Mouse (Mus musculus): ENCODE results near the gene Vdac2. TPM values are rescaled to one million over a fixed set of nuclear protein-coding genes. Genes with fewer than 3 reads are reported as not detected.
A peak's percentile ranks its signal among the peaks of the same experiment; 100 is the strongest.

Gene Vdac2
- polyA plus RNA-seq, 1 experiment from 2014 or later: 240 TPM

- H3K4me1 ChIP-seq: no peaks in the 10 kb centered on the region
- H3K4me2 ChIP-seq (replicated peaks): no peak overlapping the region
- H3K9me3 ChIP-seq: no peaks in the 10 kb centered on the region
- H3K36me3 ChIP-seq: no peaks in the 10 kb centered on the region
- no peak overlapping the region for H3K4me3 ChIP-seq
- H3K27ac ChIP-seq: no peak overlapping the region
- H3K9ac ChIP-seq: no peak overlapping the region
- ATAC-seq (ENCODE audit: insufficient number of reproducible peaks, insufficient read depth, low FRiP score, low TSS enrichment): 0 out of 2 replicates have a peak, but pooled peaks have one; percentile 24
- H3K27me3 ChIP-seq: no peaks in the 10 kb centered on the region
- 91% methylated on average over 4 of the region's 4 CpGs for WGBS
Measured at GRCm38 (mm10) chr14:21820880-21821505, 4.0 kb upstream of the Vdac2 start.

GRCm38 (mm10) chr14:21822307-21822706 is 2.7 kb upstream of the Vdac2 start:
- ATAC-seq (ENCODE audit: insufficient number of reproducible peaks, insufficient read depth, low FRiP score, low TSS enrichment): no peak
- H3K27me3 ChIP-seq: no peaks in the 10 kb centered on the region
- no peak overlapping the region for H3K9ac ChIP-seq
- H3K4me1 ChIP-seq: 0 out of 2 replicates have a peak, but pooled peaks cover 3% of the 10 kb centered on the region
- no peaks in the 10 kb centered on the region for H3K9me3 ChIP-seq
- no peak overlapping the region for H3K4me3 ChIP-seq
- H3K4me2 ChIP-seq (replicated peaks): no peak overlapping the region
- no peak overlapping the region for H3K27ac ChIP-seq
- WGBS: 74% methylated on average over 7 of the region's 7 CpGs
- no peaks in the 10 kb centered on the region for H3K36me3 ChIP-seq

GRCm38 (mm10) chr14:21822795-21823374 is 2.2 kb upstream of the Vdac2 start:
- no peak for ATAC-seq (ENCODE audit: insufficient number of reproducible peaks, insufficient read depth, low FRiP score, low TSS enrichment)
- H3K9me3 ChIP-seq: no peaks in the 10 kb centered on the region

GRCm38 (mm10) chr14:21823897-21824296 is 1.1 kb upstream of the Vdac2 start:
- Histone ChIP-seq H3K9ac (no peak overlapping the region), H3K4me2 (replicated peaks) (no peak overlapping the region), H3K4me1 (0 out of 2 replicates have a peak, but pooled peaks cover 3% of the 10 kb centered on the region), H3K9me3 (no peaks in the 10 kb centered on the region), H3K27ac (0 out of 2 replicates have a peak overlapping the region, but pooled peaks have one; percentile 19), H3K27me3 (no peaks in the 10 kb centered on the region), H3K36me3 (no peaks in the 10 kb centered on the region), H3K4me3 (no peak overlapping the region)
- ATAC-seq (ENCODE audit: insufficient number of reproducible peaks, insufficient read depth, low FRiP score, low TSS enrichment): no peak
- 78% methylated on average over 7 of the region's 7 CpGs for WGBS

More at GRCm38 (mm10) chr14:21822795-21823374, 2.2 kb upstream of the Vdac2 start:
- whole genome bisulfite sequencing: 67% methylated on average over 7 of the region's 7 CpGs
- Histone ChIP-seq H3K4me3 (no peak overlapping the region), H3K9ac (no peak overlapping the region), H3K27ac (no peak overlapping the region), H3K27me3 (no peaks in the 10 kb centered on the region), H3K36me3 (no peaks in the 10 kb centered on the region), H3K4me1 (0 out of 2 replicates have a peak, but pooled peaks cover 3% of the 10 kb centered on the region), H3K4me2 (replicated peaks) (no peak overlapping the region)

GRCm38 (mm10) chr14:21825786-21826491 is 901 bp downstream of the Vdac2 start:
- Histone ChIP-seq H3K9me3 (no peaks in the 10 kb centered on the region), H3K36me3 (no peaks in the 10 kb centered on the region), H3K4me1 (0 out of 2 replicates have a peak, but pooled peaks cover 3% of the 10 kb centered on the region), H3K9ac (no peak overlapping the region), H3K27ac (no peak overlapping the region), H3K4me2 (replicated peaks) (no peak overlapping the region), H3K27me3 (no peaks in the 10 kb centered on the region), H3K4me3 (no peak overlapping the region)
- ATAC-seq (ENCODE audit: insufficient number of reproducible peaks, insufficient read depth, low FRiP score, low TSS enrichment): no peak
- WGBS: 90% methylated on average over 9 of the region's 9 CpGs

GRCm38 (mm10) chr14:21830876-21831767 is 6.1 kb downstream of the Vdac2 start:
- ATAC-seq (ENCODE audit: insufficient number of reproducible peaks, insufficient read depth, low FRiP score, low TSS enrichment): peak; percentile 96
- WGBS: under 1% methylated on average over 73 of the region's 73 CpGs
- Histone ChIP-seq H3K9ac (peak overlapping the region; percentile 90), H3K36me3 (peaks cover 25% of the 10 kb centered on the region), H3K27ac (peak overlapping the region; percentile 89), H3K4me3 (peak overlapping the region; percentile 90), H3K27me3 (no peaks in the 10 kb centered on the region), H3K9me3 (no peaks in the 10 kb centered on the region), H3K4me1 (peaks cover 21% of the 10 kb centered on the region), H3K4me2 (replicated peaks) (peak overlapping the region; percentile 87)

GRCm38 (mm10) chr14:21831830-21832403 is 6.9 kb downstream of the Vdac2 start:
- ATAC-seq (ENCODE audit: insufficient number of reproducible peaks, insufficient read depth, low FRiP score, low TSS enrichment): peak; percentile 0; the same call in 1 of the 2 replicates

GRCm38 (mm10) chr14:21838336-21839017 is 13.4 kb downstream of the Vdac2 start:
- Histone ChIP-seq H3K4me1 (peaks cover 4% of the 10 kb centered on the region), H3K4me3 (no peak overlapping the region), H3K4me2 (replicated peaks) (no peak overlapping the region), H3K27ac (no peak overlapping the region), H3K27me3 (no peaks in the 10 kb centered on the region), H3K9me3 (no peaks in the 10 kb centered on the region), H3K36me3 (peaks cover 90% of the 10 kb centered on the region), H3K9ac (no peak overlapping the region)
- ATAC-seq (ENCODE audit: insufficient number of reproducible peaks, insufficient read depth, low FRiP score, low TSS enrichment): no peak
- 88% methylated on average over 8 of the region's 8 CpGs for WGBS

More at GRCm38 (mm10) chr14:21831830-21832403, 6.9 kb downstream of the Vdac2 start:
- no peaks in the 10 kb centered on the region for H3K27me3 ChIP-seq
- peaks cover 18% of the 10 kb centered on the region for H3K4me1 ChIP-seq
- peak overlapping the region; percentile 90 for H3K4me3 ChIP-seq
- WGBS: under 1% methylated on average over 28 of the region's 28 CpGs
- H3K27ac ChIP-seq: peak overlapping the region; percentile 89
- H3K9me3 ChIP-seq: no peaks in the 10 kb centered on the region
- H3K9ac ChIP-seq: peak overlapping the region; percentile 90
- H3K4me2 ChIP-seq (replicated peaks): peak overlapping the region; percentile 87
- H3K36me3 ChIP-seq: peaks cover 30% of the 10 kb centered on the region

GRCm38 (mm10) chr14:21841819-21842592 is 17.0 kb downstream of the Vdac2 start:
- Histone ChIP-seq H3K27ac (no peak overlapping the region), H3K36me3 (peaks cover 90% of the 10 kb centered on the region), H3K27me3 (no peaks in the 10 kb centered on the region), H3K4me2 (replicated peaks) (no peak overlapping the region), H3K4me1 (peaks cover 4% of the 10 kb centered on the region; the same call in 1 of the 2 replicates), H3K9me3 (no peaks in the 10 kb centered on the region), H3K4me3 (no peak overlapping the region), H3K9ac (no peak overlapping the region)
- 93% methylated on average over 5 of the region's 5 CpGs for WGBS
- ATAC-seq (ENCODE audit: insufficient number of reproducible peaks, insufficient read depth, low FRiP score, low TSS enrichment): no peak

- Histone ChIP-seq H3K27me3 (no peaks in the 10 kb centered on the region), H3K9ac (no peak overlapping the region), H3K9me3 (no peaks in the 10 kb centered on the region), H3K4me3 (no peak overlapping the region), H3K27ac (no peak overlapping the region), H3K36me3 (peaks cover 77% of the 10 kb centered on the region), H3K4me1 (peaks cover 15% of the 10 kb centered on the region), H3K4me2 (replicated peaks) (no peak overlapping the region)
- no peak for ATAC-seq (ENCODE audit: insufficient number of reproducible peaks, insufficient read depth, low FRiP score, low TSS enrichment)
- 83% methylated on average over 6 of the region's 6 CpGs for WGBS
Measured at GRCm38 (mm10) chr14:21843263-21843662, 18.2 kb downstream of the Vdac2 start.

Data from embryonic facial prominence, embryonic 12.5 days (tissue).